Mouse (Mus musculus): ENCODE measurements around the gene Ttbk1. TPM values are rescaled to one million over a fixed set of nuclear protein-coding genes. Genes with fewer than 3 reads are reported as not detected.

Ttbk1 gene
- polyA plus RNA-seq, 1 experiment from 2014 or later: 2.6 TPM

DNA sequence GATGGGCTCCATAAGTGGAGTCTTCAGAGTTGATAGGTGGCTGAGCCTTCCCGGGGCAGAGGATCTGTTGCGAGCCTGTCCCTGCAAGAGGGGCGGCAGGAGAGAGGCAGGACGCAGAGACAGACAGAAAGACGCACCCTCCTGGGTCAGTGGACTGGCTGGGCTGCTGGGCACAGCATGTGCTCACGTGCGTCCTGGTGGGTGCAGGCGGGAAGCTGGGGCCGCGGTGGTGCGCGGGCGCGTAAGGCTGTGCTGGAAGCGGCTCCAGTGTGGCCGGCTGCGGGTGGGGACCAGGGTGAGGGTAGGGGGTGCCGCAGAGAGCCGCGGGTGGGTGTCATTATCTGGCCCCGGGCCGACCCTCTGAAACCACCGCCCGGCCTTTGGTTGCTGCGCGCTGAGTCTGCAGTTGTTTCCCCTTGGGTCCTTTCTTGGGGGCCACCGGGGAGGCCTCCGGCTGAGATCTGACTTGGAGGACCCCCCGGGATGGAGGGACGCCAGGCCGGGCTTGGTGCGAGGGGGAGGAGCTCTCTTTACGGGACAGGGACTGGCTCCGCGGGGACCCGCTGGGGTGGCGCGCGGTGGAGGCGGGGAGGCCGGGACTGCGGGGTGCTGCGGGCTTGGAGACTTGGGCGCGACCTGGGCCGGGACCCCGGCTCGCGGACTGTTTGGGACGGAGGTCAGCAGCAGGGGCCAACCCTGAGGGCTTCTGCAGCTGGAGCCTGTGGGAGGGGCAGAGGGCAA lies 42.5 kb downstream of the Ttbk1 start:
- peaks cover 14% of the 10 kb centered on the region for H3K4me1 ChIP-seq (ENCODE audit: control insufficient read depth, insufficient read depth, low read length)
- H3K4me2 ChIP-seq: peak overlapping the region; percentile 33
- H3K36me3 ChIP-seq (ENCODE audit: control insufficient read depth, insufficient read depth, low read length): no peaks in the 10 kb centered on the region
- H3K9me3 ChIP-seq (ENCODE audit: control insufficient read depth, low read length): no peaks in the 10 kb centered on the region
- peaks cover 26% of the 10 kb centered on the region for H3K27me3 ChIP-seq (ENCODE audit: control insufficient read depth, insufficient read depth, low read length)
- 1% methylated on average over 44 of the region's 50 CpGs for WGBS
- H3K9ac ChIP-seq (ENCODE audit: low read length): no peak overlapping the region
- H3K27ac ChIP-seq (ENCODE audit: low read depth, low read length): no peak overlapping the region
- ATAC-seq (ENCODE audit: low FRiP score) (no peak), DNase-seq (ENCODE audit: low spot score, missing footprints) (no peak)
- H3K4me3 ChIP-seq (ENCODE audit: low read depth, low read length): peak overlapping the region; percentile 1; the same call in 1 of the 2 replicates

DNA sequence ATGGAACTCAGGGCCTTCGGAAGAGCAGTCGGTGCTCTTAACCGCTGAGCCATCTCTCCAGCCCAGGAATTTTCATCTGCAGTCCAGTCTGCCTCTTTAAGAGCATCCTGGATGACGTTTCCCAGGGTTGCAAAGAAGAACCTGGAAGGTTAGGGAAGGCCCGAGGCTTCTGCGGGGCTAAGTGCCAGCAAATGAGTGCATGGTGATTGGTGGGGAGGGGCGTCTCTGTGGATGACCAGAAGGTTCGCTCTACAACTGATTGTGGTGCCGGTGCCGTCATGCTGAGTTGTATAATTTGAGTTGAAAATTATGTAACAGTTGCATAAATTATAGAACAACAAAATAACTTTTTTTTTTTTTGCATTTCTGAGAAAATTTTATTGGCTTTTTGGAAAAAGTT lies 48.3 kb downstream of the Ttbk1 start:
- Histone ChIP-seq H3K4me3 (ENCODE audit: low read depth, low read length) (no peak overlapping the region), H3K4me2 (no peak overlapping the region), H3K9me3 (ENCODE audit: control insufficient read depth, low read length) (no peaks in the 10 kb centered on the region), H3K9ac (ENCODE audit: low read length) (no peak overlapping the region), H3K4me1 (ENCODE audit: control insufficient read depth, insufficient read depth, low read length) (0 out of 2 replicates have a peak, but pooled peaks cover 3% of the 10 kb centered on the region), H3K36me3 (ENCODE audit: control insufficient read depth, insufficient read depth, low read length) (no peaks in the 10 kb centered on the region), H3K27me3 (ENCODE audit: control insufficient read depth, insufficient read depth, low read length) (peaks cover 15% of the 10 kb centered on the region), H3K27ac (ENCODE audit: low read depth, low read length) (no peak overlapping the region)
- no peak for DNase-seq (ENCODE audit: low spot score, missing footprints)
- WGBS: 92% methylated on average over 10 of the region's 10 CpGs
- no peak for ATAC-seq (ENCODE audit: low FRiP score)

DNA sequence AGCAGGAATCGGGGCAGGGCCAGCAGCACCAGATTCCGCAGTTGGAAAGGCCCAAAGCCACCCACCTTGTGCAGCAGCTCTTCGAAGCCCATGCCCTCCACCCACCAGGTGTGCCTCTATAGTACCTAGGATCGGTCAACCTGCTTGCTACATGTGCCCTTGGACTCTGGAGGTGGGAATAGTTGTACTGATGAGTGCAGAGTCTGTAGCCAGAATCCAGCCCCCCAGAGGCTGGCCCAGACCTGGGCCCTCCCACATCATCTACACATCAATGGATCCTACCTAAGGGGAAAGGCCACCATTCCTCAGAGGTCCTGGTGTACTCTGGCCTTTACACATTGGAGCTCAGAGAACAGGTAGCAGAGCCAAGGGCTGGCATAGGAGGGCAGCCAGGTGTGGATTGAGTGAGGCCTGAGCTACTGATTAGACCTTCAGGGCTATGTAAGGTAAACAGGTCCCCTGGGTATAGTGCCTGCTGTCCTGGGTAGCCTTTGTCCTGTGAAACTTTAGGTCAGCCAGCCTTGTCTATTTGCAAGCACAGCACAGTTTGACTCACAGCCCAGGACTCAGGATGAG lies 49.1 kb downstream of the Ttbk1 start, which contains the start of gene Slc22a7:
TSS of gene Slc22a7 (minus strand) at position 160 of the 576 bp plus-strand sequence.
- no peak within 1 kb of the TSS for H3K4me3 ChIP-seq (ENCODE audit: low read depth, low read length)
- peaks cover 8% of the 10 kb centered on the region for H3K27me3 ChIP-seq (ENCODE audit: control insufficient read depth, insufficient read depth, low read length)
- no peak within 1 kb of the TSS for H3K9ac ChIP-seq (ENCODE audit: low read length)
- peaks cover 8% of the 10 kb centered on the region; the same call in 1 of the 2 replicates for H3K4me1 ChIP-seq (ENCODE audit: control insufficient read depth, insufficient read depth, low read length)
- ATAC-seq (ENCODE audit: low FRiP score): no peak
- WGBS: 83% methylated on average over 4 of the region's 4 CpGs
- no peak for DNase-seq (ENCODE audit: low spot score, missing footprints)
- no peak within 1 kb of the TSS for H3K27ac ChIP-seq (ENCODE audit: low read depth, low read length)
- H3K4me2 ChIP-seq: no peak within 1 kb of the TSS
- no peaks in the 10 kb centered on the region for H3K9me3 ChIP-seq (ENCODE audit: control insufficient read depth, low read length)
- no peaks in the 10 kb centered on the region for H3K36me3 ChIP-seq (ENCODE audit: control insufficient read depth, insufficient read depth, low read length)

DNA sequence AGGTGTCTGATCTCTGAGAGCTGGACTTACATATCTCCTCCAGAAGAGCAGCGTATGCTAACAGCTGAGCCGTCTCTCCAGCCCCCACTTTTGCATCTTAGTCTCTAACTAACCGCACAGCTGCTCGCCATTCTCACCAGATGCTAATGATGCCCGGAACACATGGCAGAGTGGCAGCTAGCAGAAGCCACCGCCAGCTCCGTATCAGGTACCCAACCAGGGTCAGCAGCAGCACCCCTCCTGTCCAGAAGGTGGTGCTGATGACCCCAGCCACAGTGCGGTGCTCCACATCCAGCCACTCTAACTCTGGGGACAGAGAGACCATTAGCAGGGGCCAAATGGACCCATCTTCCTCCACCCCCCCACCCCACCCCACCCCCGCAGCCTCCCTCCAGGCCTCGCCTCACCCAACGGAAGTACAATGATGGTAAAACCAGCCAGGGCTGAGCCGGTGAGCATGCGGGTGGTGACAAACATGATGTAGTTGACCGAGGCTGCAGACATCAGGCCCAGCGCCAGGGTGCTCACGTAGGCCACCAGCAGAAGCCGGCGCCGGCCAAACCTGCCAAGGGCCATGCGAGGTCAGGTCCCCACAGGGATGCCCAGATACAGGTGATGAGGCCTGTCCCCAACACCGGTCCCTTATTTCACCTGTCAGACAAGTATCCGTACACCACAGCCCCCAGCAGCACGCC lies 50.7 kb downstream of the Ttbk1 start:
- H3K4me2 ChIP-seq: no peak overlapping the region
- no peak overlapping the region; the same call in 1 of the 2 replicates for H3K9ac ChIP-seq (ENCODE audit: low read length)
- 0 out of 2 replicates have a peak overlapping the region, but pooled peaks have one; percentile 4 for H3K4me3 ChIP-seq (ENCODE audit: low read depth, low read length)
- H3K9me3 ChIP-seq (ENCODE audit: control insufficient read depth, low read length): no peaks in the 10 kb centered on the region
- peaks cover 5% of the 10 kb centered on the region; the same call in 1 of the 2 replicates for H3K4me1 ChIP-seq (ENCODE audit: control insufficient read depth, insufficient read depth, low read length)
- no peaks in the 10 kb centered on the region for H3K36me3 ChIP-seq (ENCODE audit: control insufficient read depth, insufficient read depth, low read length)
- ATAC-seq (ENCODE audit: low FRiP score) (peak; percentile 73), DNase-seq (ENCODE audit: low spot score, missing footprints) (no peak)
- no peaks in the 10 kb centered on the region for H3K27me3 ChIP-seq (ENCODE audit: control insufficient read depth, insufficient read depth, low read length)
- H3K27ac ChIP-seq (ENCODE audit: low read depth, low read length): no peak overlapping the region
- 30% methylated on average over 23 of the region's 23 CpGs for WGBS

DNA sequence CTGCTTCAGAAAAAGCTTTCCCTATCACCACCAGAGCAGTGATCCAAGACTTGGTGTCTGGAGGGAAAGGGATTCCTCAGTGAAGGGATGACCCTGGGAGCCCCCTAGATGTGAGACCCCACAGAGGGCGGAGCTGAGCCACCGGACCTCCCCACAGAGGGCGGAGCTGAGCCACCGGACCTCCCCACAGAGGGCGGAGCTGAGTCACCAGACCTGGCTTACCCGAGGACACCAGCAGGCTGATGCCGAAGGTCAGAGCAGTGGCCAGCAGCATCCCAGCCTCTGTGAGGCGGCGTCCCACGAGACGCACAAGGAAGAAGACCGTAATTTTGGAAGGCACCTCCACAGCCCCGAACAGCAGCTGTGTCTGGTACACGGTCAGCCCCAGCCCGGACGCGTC lies 53.8 kb downstream of the Ttbk1 start:
- H3K27me3 ChIP-seq (ENCODE audit: control insufficient read depth, insufficient read depth, low read length): no peaks in the 10 kb centered on the region

DNA sequence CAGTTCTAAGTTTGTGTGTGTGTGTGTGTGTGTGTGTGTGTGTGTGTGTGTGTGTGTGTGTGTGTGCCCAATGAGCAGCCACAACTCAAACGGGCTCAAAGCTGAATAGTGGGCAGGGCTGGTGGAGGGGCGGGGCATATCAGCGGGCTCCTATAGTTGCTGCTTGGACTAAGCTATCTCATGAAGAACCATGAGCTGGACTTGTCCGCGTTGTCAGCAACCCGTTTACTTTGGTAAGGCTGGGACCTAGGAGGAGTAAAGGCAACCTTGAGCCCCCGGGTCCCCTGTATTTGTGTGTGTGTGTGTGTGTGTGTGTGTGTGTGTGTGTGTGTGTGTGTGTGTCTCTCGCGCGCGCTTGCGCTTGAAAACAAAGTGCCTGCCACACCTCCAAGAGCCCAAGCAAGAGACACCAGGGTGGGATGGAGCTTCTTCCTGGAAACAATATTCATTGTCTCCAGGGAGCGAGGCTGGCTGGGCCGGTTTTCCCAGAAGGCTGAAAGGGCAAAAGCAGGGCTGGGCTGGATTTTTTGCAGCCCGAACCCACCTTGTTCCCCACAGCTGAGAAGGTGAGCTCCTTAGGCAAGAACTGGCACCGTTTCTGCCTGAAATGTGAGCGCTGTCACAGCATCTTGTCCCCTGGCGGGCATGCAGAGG lies 58.6 kb downstream of the Ttbk1 start, which contains the start of gene Crip3:
TSS of gene Crip3 (plus strand) at position 166 of the 654 bp plus-strand sequence.
- ATAC-seq (ENCODE audit: low FRiP score) (0 out of 2 replicates have a peak, but pooled peaks have one; percentile 33), DNase-seq (ENCODE audit: low spot score, missing footprints) (no peak)
- no peak within 1 kb of the TSS for H3K4me3 ChIP-seq (ENCODE audit: low read depth, low read length)

More for the DNA sequence above, 53.8 kb downstream of the Ttbk1 start:
- no peaks in the 10 kb centered on the region for H3K36me3 ChIP-seq (ENCODE audit: control insufficient read depth, insufficient read depth, low read length)
- H3K4me2 ChIP-seq: peak overlapping the region; percentile 41
- DNase-seq (ENCODE audit: low spot score, missing footprints) (peak; percentile 91), ATAC-seq (ENCODE audit: low FRiP score) (peak; percentile 78)
- H3K9me3 ChIP-seq (ENCODE audit: control insufficient read depth, low read length): no peaks in the 10 kb centered on the region
- H3K4me1 ChIP-seq (ENCODE audit: control insufficient read depth, insufficient read depth, low read length): peaks cover 5% of the 10 kb centered on the region
- H3K27ac ChIP-seq (ENCODE audit: low read depth, low read length): no peak overlapping the region
- H3K4me3 ChIP-seq (ENCODE audit: low read depth, low read length): peak overlapping the region; percentile 4; the same call in 1 of the 2 replicates
- 0 out of 2 replicates have a peak overlapping the region, but pooled peaks have one; percentile 3 for H3K9ac ChIP-seq (ENCODE audit: low read length)
- WGBS: 5% methylated on average over 17 of the region's 17 CpGs

DNA sequence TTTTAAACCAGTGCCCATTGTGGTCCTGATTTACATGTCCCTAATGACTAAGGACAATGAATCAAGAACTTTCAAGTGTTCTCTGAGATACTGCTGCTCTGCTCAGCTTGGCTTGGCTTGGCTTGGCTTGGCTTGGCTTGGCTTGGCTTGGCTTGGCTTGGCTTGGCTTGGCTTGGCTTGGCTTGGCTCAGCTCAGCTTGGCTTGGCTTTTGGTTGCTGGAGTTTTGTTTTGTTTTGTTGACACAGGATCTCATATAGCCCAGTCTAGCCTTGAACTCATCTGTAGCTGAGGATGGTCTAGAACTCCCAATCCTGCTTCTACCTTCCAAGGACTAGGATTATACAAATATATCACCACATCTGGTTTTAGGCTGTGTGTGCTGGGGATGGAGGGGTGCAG lies 61.0 kb downstream of the Ttbk1 start:
- Histone ChIP-seq H3K4me1 (ENCODE audit: control insufficient read depth, insufficient read depth, low read length) (no peaks in the 10 kb centered on the region; the same call in 1 of the 2 replicates), H3K27me3 (ENCODE audit: control insufficient read depth, insufficient read depth, low read length) (no peaks in the 10 kb centered on the region), H3K9me3 (ENCODE audit: control insufficient read depth, low read length) (no peaks in the 10 kb centered on the region), H3K36me3 (ENCODE audit: control insufficient read depth, insufficient read depth, low read length) (no peaks in the 10 kb centered on the region), H3K4me2 (no peak overlapping the region), H3K4me3 (ENCODE audit: low read depth, low read length) (no peak overlapping the region), H3K27ac (ENCODE audit: low read depth, low read length) (no peak overlapping the region), H3K9ac (ENCODE audit: low read length) (no peak overlapping the region)
- DNase-seq (ENCODE audit: low spot score, missing footprints) (no peak), ATAC-seq (ENCODE audit: low FRiP score) (no peak)

More for the DNA sequence above, 58.6 kb downstream of the Ttbk1 start, which contains the start of gene Crip3:
- Histone ChIP-seq H3K36me3 (ENCODE audit: control insufficient read depth, insufficient read depth, low read length) (no peaks in the 10 kb centered on the region), H3K27me3 (ENCODE audit: control insufficient read depth, insufficient read depth, low read length) (no peaks in the 10 kb centered on the region), H3K4me1 (ENCODE audit: control insufficient read depth, insufficient read depth, low read length) (peaks cover 2% of the 10 kb centered on the region), H3K9ac (ENCODE audit: low read length) (no peak within 1 kb of the TSS), H3K9me3 (ENCODE audit: control insufficient read depth, low read length) (no peaks in the 10 kb centered on the region), H3K27ac (ENCODE audit: low read depth, low read length) (no peak within 1 kb of the TSS), H3K4me2 (peak within 1 kb of the TSS; percentile 32; the same call in 1 of the 2 replicates)
- WGBS: 10% methylated on average over 18 of the region's 18 CpGs

DNA sequence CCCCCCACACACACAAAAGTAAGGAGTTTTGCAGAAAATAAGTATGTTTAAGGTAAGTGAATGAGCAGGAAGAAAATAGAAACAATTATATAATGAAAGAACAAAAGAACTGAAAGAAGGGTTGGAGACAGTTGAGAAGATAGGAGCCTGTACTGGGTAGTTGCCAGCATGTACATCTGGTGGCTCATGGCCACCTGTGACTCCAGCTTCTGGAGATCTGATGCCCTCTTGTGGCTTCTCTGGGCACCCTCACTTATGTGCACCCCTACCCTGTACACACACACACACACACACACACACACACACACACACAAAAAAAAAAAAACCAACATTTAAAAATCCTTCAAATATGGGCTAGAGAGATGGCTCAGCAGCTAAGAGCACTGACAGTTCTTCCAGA lies 67.8 kb downstream of the Ttbk1 start:
- Histone ChIP-seq H3K4me2 (no peak overlapping the region), H3K36me3 (ENCODE audit: control insufficient read depth, insufficient read depth, low read length) (no peaks in the 10 kb centered on the region), H3K9me3 (ENCODE audit: control insufficient read depth, low read length) (no peaks in the 10 kb centered on the region), H3K4me1 (ENCODE audit: control insufficient read depth, insufficient read depth, low read length) (no peaks in the 10 kb centered on the region), H3K9ac (ENCODE audit: low read length) (no peak overlapping the region), H3K27me3 (ENCODE audit: control insufficient read depth, insufficient read depth, low read length) (no peaks in the 10 kb centered on the region), H3K4me3 (ENCODE audit: low read depth, low read length) (no peak overlapping the region), H3K27ac (ENCODE audit: low read depth, low read length) (no peak overlapping the region)
- ATAC-seq (ENCODE audit: low FRiP score): no peak
- no peak for DNase-seq (ENCODE audit: low spot score, missing footprints)
